Comparison of ENCODE assay signal across 9 mouse cellular contexts in the genomic region with DNA sequence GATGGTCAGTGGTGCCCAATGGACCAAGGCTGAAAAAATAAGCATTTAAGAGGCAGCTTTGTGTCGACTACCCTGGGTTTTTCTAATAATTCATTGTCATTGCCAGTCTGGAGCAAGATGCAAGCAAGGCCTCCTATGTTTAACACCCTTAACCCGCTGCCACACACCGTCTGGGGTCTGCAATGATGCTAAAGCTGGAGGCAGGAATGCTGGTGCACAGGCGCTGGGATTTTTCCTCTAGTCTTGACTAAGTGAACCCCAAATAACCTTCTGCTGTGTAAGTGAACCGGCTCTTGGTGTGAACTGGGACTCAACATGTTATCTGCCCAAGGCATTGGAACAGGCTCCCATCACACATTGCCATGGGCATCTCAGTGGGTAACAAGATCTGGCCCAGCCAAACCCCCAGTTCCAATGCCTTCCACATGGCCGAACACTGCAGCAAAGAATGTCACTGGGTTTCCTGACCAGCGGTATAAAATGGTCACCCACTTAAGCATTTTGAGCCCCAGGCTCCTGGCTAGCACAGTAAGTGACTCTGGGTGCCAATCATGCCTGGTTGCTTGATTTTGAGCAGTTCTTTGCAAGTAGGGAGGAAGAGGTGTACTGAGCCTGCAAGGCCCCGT.
DNase-seq lines count a peak whose midpoint lies in the region; ATAC-seq and TF ChIP-seq lines count a peak whose summit lies in the region.
"Had no signal": no experiment of that assay in that cellular context is flagged by ENCODE, and none has a peak within 500 bp of the region (broad histone marks: within the 10 kb centered on the region; RNA-seq: fewer than 3 reads in every experiment).

No protein-coding gene starts in this region.

- peak overlapping the region; percentile 69 for H3K27ac ChIP-seq in heart, embryonic 13.5 days (replicated peaks)
- H3K27ac ChIP-seq in forebrain, postnatal 0 days (ENCODE audit: low read depth, low read length): peak overlapping the region; percentile 82
- H3K27ac ChIP-seq in midbrain, embryonic 15.5 days: peak overlapping the region; percentile 83

- no peaks in the 10 kb centered on the region for H3K9me3 ChIP-seq in heart, embryonic 13.5 days
- H3K9me3 ChIP-seq in forebrain, postnatal 0 days (ENCODE audit: low read length): no peaks in the 10 kb centered on the region
- H3K9me3 ChIP-seq in midbrain, embryonic 15.5 days: no peaks in the 10 kb centered on the region

- H3K36me3 ChIP-seq in heart, embryonic 13.5 days: no peaks in the 10 kb centered on the region
- H3K36me3 ChIP-seq in forebrain, postnatal 0 days (ENCODE audit: insufficient read depth): no peaks in the 10 kb centered on the region
- H3K36me3 ChIP-seq in midbrain, embryonic 15.5 days (replicated peaks): no peaks in the 10 kb centered on the region

- peaks cover 37% of the 10 kb centered on the region for H3K4me1 ChIP-seq in heart, embryonic 13.5 days
- H3K4me1 ChIP-seq in forebrain, postnatal 0 days (ENCODE audit: insufficient read depth): peaks cover 31% of the 10 kb centered on the region
- peaks cover 43% of the 10 kb centered on the region for H3K4me1 ChIP-seq in midbrain, embryonic 15.5 days

- H3K27me3 ChIP-seq in heart, embryonic 13.5 days (replicated peaks): no peaks in the 10 kb centered on the region
- H3K27me3 ChIP-seq in forebrain, postnatal 0 days (ENCODE audit: insufficient read depth, low read length): no peaks in the 10 kb centered on the region
- no peaks in the 10 kb centered on the region for H3K27me3 ChIP-seq in midbrain, embryonic 15.5 days (replicated peaks)

- intact Hi-C loops in heart, postnatal 14 days (cut with DNase I): no loop called here
- intact Hi-C loops in left cerebral cortex, postnatal 36 days (cut with DNase I): no loop called here

- no peak for DNase-seq in heart, postnatal 14 days
- peak; percentile 31 for DNase-seq in NIH3T3 (ENCODE audit: low read depth)
- no peak for DNase-seq in forebrain, postnatal 0 days
- no peak for DNase-seq in left cerebral cortex, postnatal 36 days (ENCODE audit: low spot score in 2 of 2)
- no peak for DNase-seq in ovary, postnatal 36 days (ENCODE audit: low spot score)
- DNase-seq in lung, postnatal 14 days: no peak
- DNase-seq: cerebellum, adult 9-10 months had no signal

- H3K9ac ChIP-seq in heart, embryonic 13.5 days: no peak overlapping the region
- peak overlapping the region; percentile 22; the same call in 1 of the 2 replicates for H3K9ac ChIP-seq in forebrain, postnatal 0 days
- H3K9ac ChIP-seq in midbrain, embryonic 15.5 days: no peak overlapping the region

- H3K4me3 ChIP-seq in heart, embryonic 13.5 days: no peak overlapping the region
- H3K4me3 ChIP-seq in forebrain, postnatal 0 days (ENCODE audit: low read depth, low read length): no peak overlapping the region
- no peak overlapping the region for H3K4me3 ChIP-seq in midbrain, embryonic 15.5 days

- WGBS in heart, embryonic 13.5 days: 64% methylated on average over 8 of the region's 8 CpGs
- 37% methylated on average over 8 of the region's 8 CpGs for WGBS in forebrain, postnatal 0 days
- WGBS in midbrain, embryonic 15.5 days: 54% methylated on average over 8 of the region's 8 CpGs

- ATAC-seq in heart, embryonic 13.5 days (ENCODE audit: extremely low read depth, insufficient number of reproducible peaks, low FRiP score, low TSS enrichment): no peak
- no peak for ATAC-seq in forebrain, postnatal 0 days
- no peak for ATAC-seq in midbrain, embryonic 15.5 days (replicated peaks)

- no peak overlapping the region for H3K4me2 ChIP-seq in heart, embryonic 13.5 days
- H3K4me2 ChIP-seq in forebrain, postnatal 0 days (ENCODE audit: low read depth): no peak overlapping the region
- H3K4me2 ChIP-seq in midbrain, embryonic 15.5 days: no peak overlapping the region

- no peak for TF ChIP-seq CTCF in forebrain, postnatal 0 days (IDR thresholded peaks at IDR 0.05; ENCODE audit: low read depth)
